Mouse (Mus musculus) lung, embryonic 15.5 days (tissue): Measurements from ENCODE around the gene Unc13a. TPM values are rescaled to one million over a fixed set of nuclear protein-coding genes. Genes with fewer than 3 reads are reported as not detected.
A peak's percentile ranks its signal among the peaks of the same experiment; 100 is the strongest.

Source experiments
- ATAC-seq: fragments of 200-750 bp; cut with Nextera tagmentation; 2 replicates; pipeline ENCODE4 v1.8.0; 2017; ENCODE audit warnings: moderate number of reproducible peaks, borderline replicate concordance; ENCODE audit not compliant: low FRiP score, low TSS enrichment; ENCODE audit errors: extremely low read depth
- H3K27ac ChIP-seq: fragments of 300-500 bp; sonication (generic); 2 replicates; pipeline ENCODE4 v1.5.1; 2015; ENCODE audit warnings: moderate library complexity, mild to moderate bottlenecking, inconsistent platforms
- H3K27me3 ChIP-seq: fragments of 300-500 bp; sonication (generic); 2 replicates; pipeline ENCODE4 v1.6.1; 2015; ENCODE audit warnings: inconsistent platforms
- H3K36me3 ChIP-seq: fragments of 300-500 bp; sonication (generic); 2 replicates; pipeline ENCODE4 v1.6.1; 2015; ENCODE audit warnings: inconsistent platforms
- H3K4me1 ChIP-seq: fragments of 300-500 bp; sonication (generic); 2 replicates; pipeline ENCODE4 v1.6.1; 2015; ENCODE audit warnings: inconsistent platforms
- H3K4me2 ChIP-seq: fragments of 300-500 bp; sonication (generic); 2 replicates; pipeline ENCODE4 v1.6.1; 2015; ENCODE audit warnings: inconsistent platforms, mild to moderate bottlenecking, moderate library complexity
- H3K4me3 ChIP-seq: fragments of 300-500 bp; sonication (generic); 2 replicates; pipeline ENCODE4 v1.5.1; 2015; ENCODE audit warnings: mild to moderate bottlenecking, inconsistent platforms
- H3K9ac ChIP-seq: fragments of 300-500 bp; sonication (generic); 2 replicates; pipeline ENCODE4 v1.6.1; 2015; ENCODE audit warnings: inconsistent platforms
- H3K9me3 ChIP-seq: fragments of 300-500 bp; sonication (generic); 2 replicates; pipeline ENCODE4 v1.6.1; 2016; ENCODE audit warnings: inconsistent platforms
- WGBS: fragments of 180-500 bp; shearing (Covaris S2); methylation state at CpG from one replicate; pipeline ENCODE4 v1.1.7; 2015; 5-methylcytosine and 5-hydroxymethylcytosine counted together
- polyA plus RNA-seq: library from polyadenylated mRNA; unstranded; fragments of >200 nt; fragmentation: Nextera tagmentation; extraction: Ambion mirVana; gene quantifications from 2 replicates; pipeline ENCODE4 v1.2.1, GENCODE M21; 2015

Gene Unc13a
- polyA plus RNA-seq, 1 experiment from 2014 or later = 0.66 TPM

DNA sequence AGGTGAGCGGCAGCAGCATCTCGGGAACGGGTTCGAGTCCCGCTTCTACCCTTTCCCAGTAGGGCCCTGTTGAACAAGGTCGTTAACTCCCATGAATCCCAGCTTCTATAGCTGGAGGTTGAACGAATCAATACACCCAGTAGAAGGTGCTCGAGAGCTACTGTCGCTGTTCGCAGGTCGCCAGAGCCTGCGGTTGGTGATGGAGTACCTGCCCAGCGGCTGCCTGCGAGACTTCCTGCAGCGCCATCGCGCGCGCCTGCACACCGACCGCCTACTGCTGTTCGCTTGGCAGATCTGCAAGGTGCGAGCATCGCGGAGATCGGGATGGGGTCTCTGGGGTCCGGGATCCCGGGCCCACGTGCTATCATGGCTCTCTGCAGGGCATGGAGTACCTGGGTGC is 14.0 kb upstream of the Unc13a start:
- 0 out of 2 replicates have a peak, but pooled peaks have one; percentile 0 for ATAC-seq
- Histone ChIP-seq H3K36me3 (no peaks in the 10 kb centered on the region), H3K9ac (no peak overlapping the region), H3K27ac (no peak overlapping the region), H3K4me3 (peak overlapping the region; percentile 20; the same call in 1 of the 2 replicates), H3K27me3 (peaks cover 100% of the 10 kb centered on the region), H3K9me3 (no peaks in the 10 kb centered on the region), H3K4me1 (peaks cover 18% of the 10 kb centered on the region), H3K4me2 (peak overlapping the region; percentile 50)
- whole genome bisulfite sequencing = 7% methylated on average over 29 of the region's 29 CpGs

DNA sequence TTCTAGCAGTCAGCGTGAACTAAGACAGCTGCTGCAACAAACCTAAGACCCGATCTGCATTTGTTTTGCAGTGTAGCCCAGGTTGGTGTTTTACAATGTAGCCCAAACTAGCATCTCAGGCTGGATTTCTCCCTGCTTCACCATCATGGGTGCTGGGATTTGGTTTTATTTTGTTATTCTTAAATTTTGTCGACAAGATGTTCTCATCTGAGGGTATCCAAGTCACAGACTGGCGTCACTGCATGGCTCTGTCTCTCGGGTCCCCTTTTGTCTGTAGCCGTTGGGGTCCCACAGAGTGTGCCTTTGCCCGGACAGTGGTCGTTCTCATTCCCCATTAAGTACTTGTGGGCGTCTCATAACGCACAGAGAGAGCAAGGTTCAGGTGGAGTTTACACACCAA is 13.1 kb upstream of the Unc13a start:
- Histone ChIP-seq H3K9me3 (no peaks in the 10 kb centered on the region), H3K27ac (no peak overlapping the region), H3K27me3 (peaks cover 100% of the 10 kb centered on the region), H3K4me2 (no peak overlapping the region), H3K4me1 (peaks cover 27% of the 10 kb centered on the region), H3K4me3 (no peak overlapping the region), H3K9ac (no peak overlapping the region), H3K36me3 (no peaks in the 10 kb centered on the region)
- 26% methylated on average over 10 of the region's 10 CpGs for WGBS
- no peak for ATAC-seq

DNA sequence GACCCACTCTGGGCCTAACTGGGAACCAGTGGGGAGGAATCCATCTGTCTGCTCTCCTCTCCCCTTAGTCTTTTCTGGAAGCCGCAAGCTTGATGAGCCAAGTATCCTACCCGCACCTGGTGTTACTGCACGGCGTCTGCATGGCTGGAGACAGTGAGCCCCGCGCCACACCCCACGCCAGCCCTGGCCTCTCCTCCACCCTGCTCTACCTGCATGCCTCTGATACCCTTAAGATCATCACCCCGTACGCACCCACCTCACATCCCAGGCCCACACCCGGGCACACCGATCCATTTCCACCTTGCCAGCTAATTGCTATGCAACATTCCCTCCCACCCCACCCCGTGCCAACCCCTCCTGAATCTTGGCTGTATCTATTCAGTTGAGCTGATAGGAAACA is 11.3 kb upstream of the Unc13a start:
- Histone ChIP-seq H3K9ac (no peak overlapping the region), H3K4me3 (no peak overlapping the region), H3K27me3 (peaks cover 100% of the 10 kb centered on the region), H3K27ac (no peak overlapping the region), H3K9me3 (no peaks in the 10 kb centered on the region), H3K4me2 (no peak overlapping the region), H3K36me3 (no peaks in the 10 kb centered on the region), H3K4me1 (peaks cover 34% of the 10 kb centered on the region)
- ATAC-seq = no peak
- 79% methylated on average over 12 of the region's 12 CpGs for WGBS

DNA sequence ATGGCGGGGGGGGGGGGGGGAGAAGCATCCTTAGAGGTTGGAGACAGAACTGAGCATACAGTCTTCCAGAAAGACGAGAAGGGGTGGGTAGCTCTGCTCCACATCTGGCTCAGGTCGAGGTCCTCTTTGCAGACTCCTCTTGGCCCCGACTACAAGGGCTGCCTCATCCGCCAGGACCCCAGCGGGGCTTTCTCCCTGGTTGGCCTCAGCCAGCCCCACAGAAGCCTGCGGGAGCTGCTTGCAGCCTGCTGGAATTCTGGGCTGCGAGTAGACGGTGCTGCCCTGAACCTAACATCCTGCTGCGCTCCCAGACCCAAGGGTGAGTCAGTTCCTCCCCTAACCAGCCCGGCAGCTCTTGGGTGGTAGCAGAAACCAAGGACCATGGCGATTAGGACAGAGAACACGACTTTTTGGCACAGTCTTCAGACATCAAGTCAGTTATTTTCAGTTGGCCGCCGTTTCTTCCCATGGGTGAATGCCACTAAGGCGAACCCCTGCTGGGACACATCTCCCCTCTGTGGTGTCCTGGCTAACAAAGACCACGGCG is 9.9 kb upstream of the Unc13a start:
- Histone ChIP-seq H3K4me1 (peaks cover 29% of the 10 kb centered on the region), H3K4me3 (no peak overlapping the region), H3K27me3 (peaks cover 89% of the 10 kb centered on the region), H3K36me3 (no peaks in the 10 kb centered on the region), H3K4me2 (no peak overlapping the region), H3K9ac (no peak overlapping the region), H3K9me3 (no peaks in the 10 kb centered on the region), H3K27ac (no peak overlapping the region)
- 18% methylated on average over 18 of the region's 18 CpGs for WGBS
- no peak for ATAC-seq

DNA sequence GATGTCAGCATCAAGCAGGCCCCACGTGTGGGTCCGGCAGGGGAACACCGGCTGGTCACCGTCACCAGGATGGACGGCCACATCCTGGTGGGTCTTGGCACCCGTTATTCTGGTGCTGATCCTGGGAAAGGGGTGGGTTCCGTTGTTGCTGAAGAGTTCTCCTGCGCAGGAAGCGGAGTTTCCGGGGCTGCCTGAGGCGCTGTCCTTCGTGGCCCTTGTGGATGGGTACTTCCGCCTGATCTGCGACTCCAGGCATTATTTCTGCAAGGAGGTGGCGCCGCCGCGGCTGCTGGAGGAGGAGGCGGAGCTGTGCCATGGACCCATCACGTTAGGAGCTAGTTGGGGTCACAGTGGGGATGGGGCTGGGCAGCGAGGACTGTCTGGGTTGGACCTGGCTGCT is 8.9 kb upstream of the Unc13a start:
- Histone ChIP-seq H3K27ac (no peak overlapping the region), H3K9ac (no peak overlapping the region), H3K9me3 (no peaks in the 10 kb centered on the region), H3K4me2 (0 out of 2 replicates have a peak overlapping the region, but pooled peaks have one; percentile 16), H3K4me1 (peaks cover 26% of the 10 kb centered on the region), H3K36me3 (no peaks in the 10 kb centered on the region), H3K27me3 (peaks cover 79% of the 10 kb centered on the region), H3K4me3 (no peak overlapping the region)
- 14% methylated on average over 21 of the region's 21 CpGs for WGBS
- ATAC-seq = no peak

DNA sequence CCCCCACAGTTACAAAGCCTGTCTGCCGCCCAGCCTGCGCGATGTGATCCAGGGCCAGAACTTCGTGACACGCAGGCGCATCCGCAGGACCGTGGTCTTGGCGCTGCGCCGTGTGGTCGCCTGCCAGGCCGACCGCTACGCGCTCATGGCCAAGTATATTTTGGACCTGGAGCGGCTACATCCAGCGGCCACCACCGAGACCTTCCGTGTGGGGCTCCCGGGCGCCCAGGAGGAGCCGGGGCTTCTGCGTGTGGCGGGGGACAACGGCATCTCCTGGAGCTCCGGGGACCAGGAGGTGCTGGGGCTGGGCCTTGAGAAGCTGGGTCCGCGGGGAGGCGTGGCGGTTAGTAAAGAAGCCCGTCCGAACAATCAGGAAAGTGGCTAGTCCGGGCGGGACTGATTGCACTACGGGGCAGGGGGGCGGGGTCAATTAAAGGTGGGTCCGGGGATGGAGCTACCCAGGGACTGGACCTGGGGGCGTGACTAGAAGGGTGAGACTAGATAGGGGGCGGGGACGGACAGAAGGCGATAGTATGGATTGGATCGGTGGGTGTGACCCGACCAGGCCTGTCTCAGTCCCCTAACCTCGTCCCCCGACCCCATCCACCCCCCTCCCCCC is 8.1 kb upstream of the Unc13a start:
- ATAC-seq = peak; percentile 10; the same call in 1 of the 2 replicates
- Histone ChIP-seq H3K4me3 (peak overlapping the region; percentile 31), H3K9ac (peak overlapping the region; percentile 13; the same call in 1 of the 2 replicates), H3K4me1 (peaks cover 24% of the 10 kb centered on the region), H3K4me2 (peak overlapping the region; percentile 57), H3K27me3 (peaks cover 71% of the 10 kb centered on the region), H3K9me3 (no peaks in the 10 kb centered on the region), H3K27ac (no peak overlapping the region), H3K36me3 (no peaks in the 10 kb centered on the region)
- 11% methylated on average over 46 of the region's 46 CpGs for WGBS

DNA sequence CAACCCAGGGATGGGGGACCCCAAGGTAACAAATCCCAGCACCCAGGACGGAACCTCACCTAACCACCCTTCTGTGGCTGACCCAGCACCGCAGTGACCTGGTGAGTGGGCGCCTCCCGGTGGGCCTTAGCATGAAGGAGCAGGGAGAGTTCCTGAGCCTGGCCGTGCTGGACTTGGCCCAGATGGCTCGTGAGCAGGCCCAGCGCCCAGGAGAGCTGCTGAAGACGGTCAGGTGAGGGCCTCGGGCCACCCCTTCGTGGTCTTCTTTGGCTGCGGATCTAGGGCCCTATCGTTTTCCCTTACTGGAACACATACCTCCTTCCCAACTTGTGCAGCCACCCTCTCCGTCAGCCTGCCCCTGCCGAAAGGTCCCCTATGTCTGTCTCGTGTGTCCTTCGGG is 7.6 kb upstream of the Unc13a start:
- peaks cover 66% of the 10 kb centered on the region for H3K27me3 ChIP-seq
- no peak overlapping the region for H3K27ac ChIP-seq
- no peaks in the 10 kb centered on the region for H3K36me3 ChIP-seq
- H3K4me1 ChIP-seq = peaks cover 24% of the 10 kb centered on the region
- no peak for ATAC-seq
- H3K9me3 ChIP-seq = no peaks in the 10 kb centered on the region
- no peak overlapping the region for H3K9ac ChIP-seq
- H3K4me2 ChIP-seq = peak overlapping the region; percentile 57
- H3K4me3 ChIP-seq = peak overlapping the region; percentile 31
- WGBS = 27% methylated on average over 16 of the region's 16 CpGs

DNA sequence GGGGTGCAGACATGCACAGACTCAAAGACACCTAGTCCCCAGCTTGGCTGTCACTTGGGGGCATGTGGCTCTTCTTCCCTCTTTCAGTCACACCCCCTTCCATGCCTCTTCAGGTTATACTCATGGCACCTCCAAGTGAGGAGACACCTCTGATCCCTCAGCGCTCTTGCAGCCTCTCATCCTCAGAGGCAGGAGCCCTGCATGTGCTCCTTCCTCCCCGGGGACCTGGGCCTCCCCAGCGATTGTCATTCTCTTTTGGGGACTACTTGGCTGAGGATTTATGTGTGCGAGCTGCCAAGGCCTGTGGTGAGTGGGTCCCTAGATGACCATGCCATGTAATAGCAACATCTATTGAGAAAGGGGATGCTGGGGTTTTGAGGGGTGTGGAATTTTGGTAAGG is 6.7 kb upstream of the Unc13a start:
- 61% methylated on average over 4 of the region's 4 CpGs for WGBS
- Histone ChIP-seq H3K9me3 (no peaks in the 10 kb centered on the region), H3K27ac (no peak overlapping the region), H3K9ac (no peak overlapping the region), H3K36me3 (no peaks in the 10 kb centered on the region), H3K4me1 (peaks cover 24% of the 10 kb centered on the region), H3K4me3 (no peak overlapping the region), H3K4me2 (no peak overlapping the region), H3K27me3 (peaks cover 57% of the 10 kb centered on the region)
- no peak for ATAC-seq

DNA sequence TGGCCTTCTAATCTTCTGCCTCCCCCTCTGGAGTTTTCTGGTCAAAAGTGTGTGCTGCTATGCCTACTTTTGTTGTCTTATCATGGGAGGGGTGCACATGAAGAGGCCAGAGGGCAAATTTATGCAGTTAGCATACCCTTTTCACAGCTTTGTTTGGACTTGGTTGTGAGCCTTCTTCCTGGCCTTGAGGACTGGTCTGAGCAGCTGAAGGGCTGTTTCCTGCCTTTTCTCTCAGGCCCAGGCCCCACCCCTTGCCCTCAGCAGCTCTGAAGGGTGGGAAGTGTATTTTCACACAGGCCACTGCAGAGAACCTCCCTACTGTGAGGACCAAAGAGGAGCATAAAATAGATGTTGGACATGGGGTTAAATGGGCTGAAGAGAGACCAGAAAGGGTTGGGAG is 6.0 kb upstream of the Unc13a start:
- Histone ChIP-seq H3K27me3 (peaks cover 50% of the 10 kb centered on the region), H3K9me3 (no peaks in the 10 kb centered on the region), H3K4me1 (peaks cover 24% of the 10 kb centered on the region), H3K9ac (no peak overlapping the region), H3K27ac (peak overlapping the region; percentile 30; the same call in 1 of the 2 replicates), H3K4me3 (no peak overlapping the region), H3K4me2 (peak overlapping the region; percentile 79), H3K36me3 (no peaks in the 10 kb centered on the region)
- ATAC-seq = no peak

DNA sequence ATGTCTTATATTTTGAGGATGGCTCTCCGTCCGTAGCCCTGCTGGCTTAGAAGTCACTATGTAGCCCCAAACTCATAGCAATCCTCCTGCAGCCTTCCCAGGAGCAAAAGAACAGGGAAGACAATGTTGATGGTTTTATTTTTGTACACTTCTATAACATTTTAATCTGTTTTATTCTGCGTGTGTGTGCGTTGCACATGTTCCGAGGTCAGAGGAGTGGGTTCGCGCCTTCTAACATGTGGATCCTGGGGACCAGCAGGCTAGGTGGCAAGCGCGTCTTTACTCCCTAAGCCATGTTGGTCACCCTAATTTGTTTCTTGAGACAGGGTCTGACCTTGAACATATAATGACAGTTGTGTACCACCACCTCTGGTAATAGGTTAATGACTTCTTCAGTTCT is 5.2 kb upstream of the Unc13a start:
- Histone ChIP-seq H3K4me3 (peak overlapping the region; percentile 59), H3K4me1 (peaks cover 27% of the 10 kb centered on the region), H3K27ac (peak overlapping the region; percentile 75), H3K9me3 (no peaks in the 10 kb centered on the region), H3K9ac (peak overlapping the region; percentile 64), H3K27me3 (peaks cover 43% of the 10 kb centered on the region), H3K36me3 (no peaks in the 10 kb centered on the region), H3K4me2 (peak overlapping the region; percentile 79)
- 48% methylated on average over 9 of the region's 9 CpGs for WGBS
- no peak for ATAC-seq

DNA sequence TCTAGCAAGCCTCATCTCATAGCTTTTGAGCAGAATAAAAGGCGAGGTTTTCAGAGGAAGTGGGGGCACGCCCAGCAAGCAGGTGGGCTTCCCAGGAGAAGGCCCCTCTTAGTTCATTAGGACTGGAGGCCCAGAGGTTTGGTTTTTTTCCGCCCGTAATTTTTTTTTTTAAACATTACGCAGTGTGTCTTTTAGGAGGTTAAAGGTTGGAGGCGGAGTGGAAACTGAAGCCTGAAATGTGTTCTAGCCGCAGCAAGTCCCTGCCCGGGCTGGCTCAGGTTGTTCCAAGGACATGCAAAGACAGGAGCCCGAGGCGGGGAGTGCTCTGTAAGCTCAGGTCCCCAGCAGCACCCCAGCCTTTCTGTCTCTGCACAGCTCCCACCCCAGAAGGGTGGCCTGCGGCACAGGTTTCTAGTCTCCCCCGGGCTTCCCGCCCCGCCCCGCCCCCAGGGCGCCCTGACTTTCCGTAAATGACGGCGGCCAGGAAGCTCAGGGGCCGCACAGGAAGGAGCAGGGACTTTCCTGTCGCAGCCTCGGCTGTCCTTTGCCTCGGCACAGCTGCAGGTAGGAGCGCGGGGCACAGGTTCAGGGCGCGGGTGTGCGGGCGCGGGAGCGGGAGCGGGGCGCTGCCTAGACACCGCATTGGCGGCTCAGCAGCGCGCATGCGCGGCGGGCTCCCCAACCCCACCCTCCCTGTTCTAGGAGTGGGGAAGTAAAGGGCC is 4.6 kb upstream of the Unc13a start, which contains the start of gene Jak3:
TSS of gene Jak3 (plus strand) at position 277 of the 722 bp plus-strand sequence.
- Histone ChIP-seq H3K4me2 (peak within 1 kb of the TSS; percentile 79), H3K27me3 (peaks cover 40% of the 10 kb centered on the region), H3K4me1 (peaks cover 31% of the 10 kb centered on the region), H3K27ac (peak within 1 kb of the TSS; percentile 75), H3K4me3 (peak within 1 kb of the TSS; percentile 59), H3K36me3 (no peaks in the 10 kb centered on the region), H3K9me3 (no peaks in the 10 kb centered on the region), H3K9ac (peak within 1 kb of the TSS; percentile 64)
- ATAC-seq = peak; percentile 29; the same call in 1 of the 2 replicates
- 3% methylated on average over 40 of the region's 40 CpGs for WGBS

DNA sequence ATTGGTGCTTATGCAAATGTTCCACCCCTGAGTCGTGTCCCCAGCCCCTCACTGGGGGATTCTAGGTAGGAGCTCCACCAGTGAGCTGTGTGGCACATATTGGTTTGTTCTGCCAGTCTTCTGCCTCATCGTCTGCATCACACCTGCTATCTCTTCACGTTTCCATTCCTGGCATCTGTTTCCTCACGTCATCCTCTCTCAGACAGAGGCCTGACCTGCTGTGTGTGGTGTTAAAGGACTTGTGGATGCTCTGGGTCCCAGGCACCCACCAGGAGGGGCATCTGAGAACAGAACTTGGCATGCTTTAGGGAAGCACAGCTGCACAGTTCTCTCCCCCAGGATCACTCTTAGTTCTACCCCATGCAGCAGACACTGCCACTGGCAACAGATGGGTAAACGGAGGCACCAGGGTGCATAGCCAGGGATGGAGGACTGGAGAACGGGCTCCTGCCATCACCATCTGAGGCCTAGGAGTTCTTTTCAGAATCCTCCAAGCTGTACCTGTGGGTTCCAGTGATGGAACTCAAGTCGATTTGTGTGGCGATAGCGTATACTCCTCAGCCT is 4.0 kb upstream of the Unc13a start:
- Histone ChIP-seq H3K36me3 (no peaks in the 10 kb centered on the region), H3K27me3 (peaks cover 40% of the 10 kb centered on the region), H3K27ac (no peak overlapping the region), H3K9ac (no peak overlapping the region), H3K9me3 (no peaks in the 10 kb centered on the region), H3K4me3 (peak overlapping the region; percentile 59; the same call in 1 of the 2 replicates), H3K4me1 (peaks cover 36% of the 10 kb centered on the region), H3K4me2 (peak overlapping the region; percentile 79)
- ATAC-seq = no peak
- WGBS = 37% methylated on average over 9 of the region's 9 CpGs
